Mouse (Mus musculus) spleen, adult 2 months (tissue): ENCODE measurements around the gene Sfxn2.

Experiments
- CTCF ChIP-seq: fragments of 200-500 bp; IDR thresholded peaks from 2 replicates; pipeline ENCODE4 v1.5.1; 2011; ENCODE audit warnings: mild to moderate bottlenecking, inconsistent platforms; ENCODE audit not compliant: insufficient read depth, insufficient read length, insufficient replicate concordance; ENCODE audit errors: extremely low read depth
- POLR2A ChIP-seq: fragments of 200-500 bp; IDR thresholded peaks from 2 replicates; pipeline ENCODE4 v1.6.1; 2011; ENCODE audit warnings: low read depth, low read length, inconsistent platforms

DNA sequence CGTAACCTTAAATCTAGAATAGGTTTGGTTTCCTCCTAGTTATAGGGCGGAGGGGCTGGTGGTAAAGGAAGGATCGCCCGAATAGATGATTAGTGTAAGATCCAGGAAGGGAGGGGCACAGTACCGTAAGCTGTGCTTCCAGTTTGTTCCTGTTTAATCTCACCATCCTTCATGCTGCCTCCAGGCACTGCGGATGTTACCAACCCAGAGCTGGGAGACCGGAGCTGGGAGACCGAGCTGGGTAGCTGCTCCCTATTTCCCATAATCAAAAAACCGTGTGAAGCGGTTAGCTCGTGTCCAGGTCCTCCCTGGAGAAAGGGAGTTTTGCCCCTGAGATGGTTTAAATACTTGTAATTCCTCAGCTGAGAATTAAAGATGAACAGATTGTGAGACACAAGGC is 43.2 kb downstream of the Sfxn2 start:
- TF ChIP-seq CTCF = no peak
- no peak for TF ChIP-seq POLR2A
